Mouse (Mus musculus) urinary bladder, postnatal 36 days (tissue): ENCODE measurements around the gene Gpx3.
A peak's percentile ranks its signal among the peaks of the same experiment; 100 is the strongest.
"Not testable (repeated sequence)": the region's sequence is repeated elsewhere in the genome, so short reads cannot be mapped to it uniquely, and the experiment has no call there.

Source experiments
- DNase-seq, 2 experiments: peaks; one replicate each; pipeline ENCODE4 v3.0.0; 2022; ENCODE audit warnings: low spot score in 2 of 2, mixed read lengths in 1 of 2

Gpx3 gene

DNA sequence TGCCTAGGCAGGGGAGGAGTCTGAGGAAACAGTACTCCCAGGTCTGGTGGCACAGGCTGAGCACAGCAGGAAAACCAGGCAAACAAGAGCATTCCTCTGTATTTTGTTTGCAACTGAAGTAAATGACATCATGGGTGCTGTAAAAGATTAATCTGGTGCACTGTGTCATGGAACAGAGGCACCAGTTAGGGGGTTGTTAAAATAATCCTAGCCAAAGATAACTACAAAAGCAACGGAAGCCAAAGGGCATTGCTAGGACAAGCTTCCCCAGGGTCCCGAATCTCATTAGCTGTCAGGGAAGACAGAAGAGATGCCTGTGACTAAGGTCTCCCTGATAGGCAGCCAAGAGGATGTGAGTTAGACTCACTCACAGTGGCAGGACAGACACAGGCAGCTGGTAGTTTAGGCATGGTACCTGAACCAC lies 21.2 kb upstream of the Gpx3 start:
- DNase-seq: no peak

DNA sequence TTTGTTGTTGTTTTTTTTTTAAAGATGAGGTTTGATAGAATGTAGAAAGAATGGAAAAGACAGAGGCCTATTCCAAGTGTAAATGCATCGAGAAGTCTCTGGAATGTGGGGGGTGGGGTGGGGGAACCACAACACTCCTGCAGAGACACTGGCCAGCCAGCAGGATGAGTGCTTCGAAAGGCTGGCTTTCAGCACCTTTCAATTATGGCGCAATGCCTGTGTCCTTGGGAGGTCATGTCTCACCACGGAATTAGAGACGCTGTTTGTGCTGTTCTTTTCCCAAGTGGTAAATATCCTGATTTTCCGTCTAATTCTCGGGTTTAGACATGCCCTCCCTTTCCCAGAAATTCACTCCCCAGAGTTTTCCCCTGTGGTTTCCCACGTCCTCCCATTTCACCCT lies 19.6 kb upstream of the Gpx3 start:
- DNase-seq: peak in 1 of 2 experiments; percentile 60

DNA sequence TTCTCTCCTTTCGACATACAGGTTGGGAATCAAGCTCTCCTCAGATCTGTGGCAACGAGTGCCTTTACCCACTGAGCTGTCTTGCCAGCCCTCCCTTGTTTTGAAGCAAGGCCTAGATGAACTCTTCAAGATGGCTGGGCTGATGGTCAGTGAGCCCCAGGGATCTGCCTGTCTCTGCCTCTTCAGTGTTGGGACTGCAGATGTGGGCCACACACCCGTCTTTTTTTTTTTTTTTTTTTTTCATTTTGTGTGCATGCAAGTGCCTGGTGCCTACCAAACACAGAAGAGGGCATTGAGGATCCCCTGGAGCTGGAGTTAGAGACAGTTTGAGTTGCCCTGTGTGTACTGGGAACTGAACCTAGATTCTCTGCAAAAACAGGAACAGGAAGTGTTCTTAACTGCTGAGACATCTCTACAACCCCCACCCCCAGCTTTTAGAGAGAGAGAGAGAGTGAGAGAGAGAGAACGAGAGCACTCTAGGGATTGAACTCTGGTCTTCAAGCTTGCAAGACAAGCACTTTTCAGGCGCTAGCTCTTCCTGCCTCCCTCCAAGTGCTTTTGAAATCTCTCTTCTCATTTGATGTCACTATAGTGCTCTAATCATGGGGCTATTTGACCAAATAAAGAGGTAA lies 17.9 kb upstream of the Gpx3 start:
- no peak for DNase-seq

DNA sequence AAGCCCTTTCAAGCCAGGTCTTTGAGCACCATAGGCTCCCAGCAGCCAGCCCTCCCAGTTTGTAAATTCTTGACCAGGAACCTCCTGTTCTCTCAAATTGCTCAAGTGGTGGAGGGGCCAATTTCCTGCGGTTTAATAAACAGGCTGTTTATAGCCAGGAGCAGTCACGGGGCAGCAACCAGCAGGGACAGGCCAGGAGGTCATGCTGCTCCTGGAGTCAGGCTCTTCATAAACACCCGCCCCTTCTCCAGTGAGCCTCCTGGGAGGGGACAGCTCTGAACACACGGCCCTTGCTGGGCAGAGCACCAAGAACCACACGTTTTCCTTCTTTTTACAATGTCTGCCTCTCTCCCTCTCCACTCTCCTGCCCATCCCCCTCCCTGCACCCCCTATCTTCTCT lies 17.3 kb upstream of the Gpx3 start:
- peak in 1 of 2 experiments; percentile 81 for DNase-seq

DNA sequence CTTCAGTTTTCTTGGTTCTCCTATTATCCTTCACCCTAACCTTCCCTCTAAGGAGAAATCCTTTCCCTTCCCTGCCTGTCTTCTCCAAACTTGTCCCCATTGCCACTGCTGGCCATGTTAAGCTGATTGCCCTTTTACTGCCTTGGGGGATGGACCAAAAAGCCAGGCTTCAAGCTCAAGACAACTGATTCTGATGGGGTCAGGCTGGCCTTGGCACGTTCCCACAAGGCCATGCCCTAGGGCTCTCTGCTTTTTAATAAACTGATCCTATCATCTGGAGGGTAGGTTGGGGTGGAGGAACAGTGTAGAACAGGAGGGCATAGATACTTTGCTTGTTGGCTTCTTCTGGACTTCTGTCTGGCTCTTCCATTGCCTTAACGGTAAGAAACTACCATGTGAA lies 16.8 kb upstream of the Gpx3 start:
- DNase-seq: no peak

DNA sequence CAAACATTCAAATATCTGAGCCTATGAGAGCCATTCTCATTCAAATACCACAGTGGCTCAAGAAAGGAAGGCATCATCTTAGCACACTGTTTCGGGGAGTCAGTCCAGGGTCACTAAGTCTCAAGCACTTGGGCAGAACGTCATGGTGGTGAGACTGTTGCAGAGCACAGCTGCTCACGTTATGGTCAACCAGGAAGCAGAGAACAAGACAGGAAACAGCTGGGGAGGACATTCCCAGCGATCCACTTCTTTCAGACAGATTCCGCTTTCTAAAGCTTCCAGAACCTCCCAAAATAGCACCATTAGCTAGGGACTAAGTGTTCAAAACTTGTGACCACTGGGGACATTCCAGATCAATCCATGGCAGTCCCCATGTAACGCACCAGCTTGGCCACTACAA lies 14.3 kb upstream of the Gpx3 start:
- no peak for DNase-seq

DNA sequence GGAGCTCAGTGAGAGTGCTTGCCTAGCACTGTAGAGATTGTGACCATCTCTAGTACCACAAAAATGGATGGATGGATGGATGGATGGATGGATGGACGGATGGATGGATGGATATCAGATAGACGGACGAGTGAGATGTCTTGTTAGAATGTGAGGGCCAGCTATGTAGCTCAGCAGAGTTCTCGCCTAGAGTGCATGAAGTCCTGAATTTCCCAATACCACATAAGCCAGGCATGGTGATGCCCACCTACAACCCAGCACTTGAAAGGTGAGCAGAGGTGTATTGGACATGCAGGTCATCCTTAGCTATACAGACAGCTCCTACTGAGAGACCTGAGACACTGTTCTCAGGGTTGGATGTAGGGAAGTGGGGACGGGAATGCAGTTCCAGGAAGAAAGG lies 10.9 kb upstream of the Gpx3 start:
- DNase-seq: no peak

DNA sequence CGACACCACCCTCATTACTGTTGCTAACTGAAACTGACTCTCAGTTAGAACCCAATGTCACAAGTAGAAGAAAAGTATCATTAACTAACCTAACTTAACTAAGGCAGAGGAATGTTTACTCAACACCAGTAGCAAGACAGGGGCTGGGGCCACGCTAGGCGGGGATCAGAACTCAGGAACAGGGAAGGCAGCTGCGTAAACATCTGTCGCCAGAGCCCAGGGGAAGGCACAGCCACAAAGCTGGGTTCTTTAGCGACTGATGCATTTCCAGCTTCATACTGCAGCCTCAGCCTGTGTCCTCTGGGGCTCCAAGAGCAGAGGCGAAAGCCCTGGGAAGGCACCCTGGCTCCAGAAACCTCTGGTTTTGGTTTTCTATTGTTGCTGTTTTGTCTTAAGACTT lies 10.2 kb upstream of the Gpx3 start:
- DNase-seq: no peak

DNA sequence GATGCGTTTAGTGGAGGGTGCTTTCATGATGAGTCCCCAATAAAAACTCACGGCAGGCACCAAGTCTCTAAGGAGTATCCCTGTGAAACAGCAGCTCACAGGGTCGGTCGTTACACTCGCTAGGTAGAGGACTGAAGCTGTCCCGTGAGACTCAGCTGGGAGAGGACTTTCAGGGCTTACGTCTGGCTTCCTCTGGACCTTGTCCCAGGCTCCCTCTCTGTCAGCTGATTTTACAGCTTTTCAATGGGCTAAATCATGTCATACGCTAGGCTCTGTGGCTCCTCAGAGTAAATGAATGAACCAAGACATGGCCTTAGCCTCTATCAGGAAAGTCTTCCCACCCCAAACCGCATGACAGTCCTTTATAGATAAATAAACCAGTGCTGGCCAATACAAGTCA lies 7.7 kb upstream of the Gpx3 start:
- no peak for DNase-seq

DNA sequence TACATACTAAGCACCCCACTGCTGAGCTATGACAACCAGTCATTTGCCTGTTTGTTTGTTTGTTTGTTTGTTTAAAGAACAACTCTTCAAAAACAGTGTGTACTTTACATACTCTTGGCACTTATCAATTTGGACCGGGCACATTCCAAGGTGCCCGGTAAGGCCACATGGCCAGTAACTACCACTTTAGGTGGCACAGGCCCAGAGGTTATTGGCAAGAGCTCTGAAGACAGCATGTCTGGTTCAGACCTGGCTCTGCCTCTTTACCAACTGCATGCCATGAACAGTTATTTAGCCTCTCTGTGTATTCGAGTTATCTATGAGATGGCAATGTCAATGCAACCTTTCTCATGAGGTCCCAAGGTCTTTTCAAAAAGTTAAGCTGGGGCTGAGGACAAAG lies 5.6 kb upstream of the Gpx3 start:
- DNase-seq: not testable (repeated sequence)

DNA sequence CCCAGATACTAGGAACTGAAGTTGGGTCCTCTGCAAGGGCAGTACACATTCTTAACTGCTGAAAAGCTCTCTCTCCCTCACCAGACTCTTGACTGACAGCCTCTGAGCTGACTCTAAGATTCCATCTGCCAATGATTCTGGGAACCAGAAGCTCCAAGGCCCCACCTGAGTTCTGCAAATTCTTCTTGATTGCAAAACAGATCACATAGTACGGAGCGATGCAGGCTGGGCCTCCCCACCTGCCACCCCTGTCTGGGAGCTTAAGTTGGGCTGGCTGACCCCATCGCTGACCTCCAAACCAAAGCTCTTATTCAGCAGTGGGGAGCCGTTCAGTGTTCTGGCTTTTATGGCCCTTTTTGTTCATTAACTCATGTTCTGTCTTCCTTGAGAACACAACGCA lies 4.8 kb upstream of the Gpx3 start:
- no peak for DNase-seq

DNA sequence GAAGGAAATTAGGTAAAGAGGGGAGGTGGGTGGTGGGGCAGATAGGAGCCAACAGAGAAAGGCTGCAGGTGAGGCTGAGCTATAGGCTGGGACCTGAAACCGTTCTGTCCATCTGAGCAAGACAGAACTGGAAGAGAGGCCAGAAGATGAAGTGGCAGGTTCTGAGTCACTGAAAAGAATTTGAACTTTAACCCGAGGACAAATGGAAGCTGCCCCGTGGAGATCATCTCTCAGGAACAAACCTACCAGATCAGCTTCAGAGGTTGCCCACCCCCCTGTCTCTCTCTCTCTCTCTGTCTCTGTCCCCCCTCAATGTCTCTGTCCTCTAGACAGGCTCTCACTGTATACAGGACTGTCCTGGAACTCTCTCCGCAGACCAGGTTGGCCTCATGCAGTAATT lies 2.6 kb upstream of the Gpx3 start:
- no peak for DNase-seq

DNA sequence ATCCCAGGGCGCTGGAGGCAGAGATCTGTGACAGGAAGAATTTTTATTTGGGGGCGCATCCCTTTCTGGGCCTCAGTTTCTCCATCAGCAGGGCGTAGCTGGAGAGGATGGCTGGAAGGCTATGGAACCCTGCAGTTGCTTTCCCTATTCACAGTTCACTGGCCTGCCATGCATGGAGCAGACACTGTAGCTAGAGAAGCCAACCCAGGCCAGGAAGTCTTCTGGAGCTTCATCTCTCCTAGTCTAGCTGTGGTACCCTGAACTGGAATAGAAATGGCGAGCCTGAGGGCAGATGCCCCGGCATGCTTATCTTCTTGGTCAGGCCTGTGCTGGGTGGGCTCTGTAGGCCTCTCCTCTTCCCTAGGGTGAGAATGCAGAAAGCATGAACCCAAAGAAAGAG lies 1.1 kb downstream of the Gpx3 start:
- no peak for DNase-seq

DNA sequence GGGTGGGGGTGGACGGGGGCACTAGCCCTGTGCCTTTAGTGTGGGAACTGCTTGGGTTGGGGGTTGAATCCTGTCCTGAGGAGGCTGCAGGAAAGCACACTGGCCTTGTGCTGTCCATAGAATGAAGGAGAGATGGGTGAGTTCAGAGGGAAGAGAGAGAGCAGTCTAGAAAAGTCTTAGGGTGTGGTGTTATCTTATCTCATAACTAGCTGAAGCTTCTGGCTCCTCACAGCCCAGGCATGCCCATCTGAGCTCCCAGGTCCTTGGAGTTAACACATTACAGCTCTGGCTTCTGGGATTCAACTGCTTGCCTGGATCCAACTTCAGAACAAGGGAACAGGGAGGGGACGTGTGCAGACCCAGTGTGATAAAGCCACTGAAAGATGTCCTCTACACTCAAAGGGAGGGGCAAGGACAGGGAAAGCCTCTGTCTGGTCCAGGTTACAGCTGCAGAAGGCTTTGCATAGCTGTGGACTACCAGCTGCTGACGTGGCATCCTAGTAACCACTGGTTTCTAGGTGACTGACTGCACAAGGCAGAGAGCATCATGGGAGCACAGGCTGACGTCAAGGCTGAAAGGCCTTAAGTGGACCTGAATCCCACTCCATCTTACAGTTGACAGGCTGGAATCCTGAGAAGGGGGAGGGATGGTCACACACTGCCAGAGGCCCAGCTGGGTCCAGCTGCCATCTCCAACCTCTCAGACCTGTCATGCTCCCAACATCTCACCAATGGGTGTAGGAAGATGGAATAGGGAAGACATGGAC lies 1.9 kb downstream of the Gpx3 start:
- DNase-seq: no peak

DNA sequence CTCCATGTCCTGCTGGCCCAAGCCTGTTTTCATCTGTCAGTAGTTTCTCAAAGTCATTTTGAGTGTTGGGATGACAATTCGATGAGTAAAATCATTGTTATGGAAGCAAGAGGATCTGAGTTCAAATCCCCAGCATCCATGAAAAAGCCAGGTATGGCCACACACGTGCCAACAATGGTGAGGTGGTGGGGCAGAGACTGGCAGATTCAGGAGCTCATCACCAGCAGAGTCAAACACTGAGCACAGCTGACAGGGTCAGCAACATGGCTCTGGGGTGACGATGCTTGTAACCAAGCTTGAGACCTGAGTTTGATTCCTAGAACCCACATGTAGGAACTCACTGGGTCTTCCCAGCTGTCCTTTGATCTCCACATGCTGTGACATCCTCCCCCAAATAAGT lies 2.8 kb downstream of the Gpx3 start:
- no peak for DNase-seq

DNA sequence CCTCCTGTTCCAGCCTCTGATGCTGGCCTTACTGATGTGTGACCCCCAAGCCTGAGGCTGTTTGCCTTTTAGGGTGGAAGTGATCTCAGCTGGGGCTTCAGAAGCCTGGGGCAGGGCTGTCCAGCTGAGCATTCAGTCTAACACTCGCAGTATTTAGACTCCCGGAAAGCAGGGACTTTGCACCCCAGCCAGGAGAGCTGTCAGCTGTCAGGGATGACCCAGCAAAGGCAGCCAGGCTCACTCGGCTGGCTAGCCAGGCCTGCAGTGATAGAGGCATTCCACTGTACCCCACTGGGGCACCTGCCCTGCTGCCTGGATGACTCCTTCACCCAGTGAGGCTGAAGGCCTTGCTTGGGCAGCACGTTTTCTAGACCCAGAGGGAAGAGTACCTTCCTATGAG lies 3.7 kb downstream of the Gpx3 start:
- DNase-seq: no peak

DNA sequence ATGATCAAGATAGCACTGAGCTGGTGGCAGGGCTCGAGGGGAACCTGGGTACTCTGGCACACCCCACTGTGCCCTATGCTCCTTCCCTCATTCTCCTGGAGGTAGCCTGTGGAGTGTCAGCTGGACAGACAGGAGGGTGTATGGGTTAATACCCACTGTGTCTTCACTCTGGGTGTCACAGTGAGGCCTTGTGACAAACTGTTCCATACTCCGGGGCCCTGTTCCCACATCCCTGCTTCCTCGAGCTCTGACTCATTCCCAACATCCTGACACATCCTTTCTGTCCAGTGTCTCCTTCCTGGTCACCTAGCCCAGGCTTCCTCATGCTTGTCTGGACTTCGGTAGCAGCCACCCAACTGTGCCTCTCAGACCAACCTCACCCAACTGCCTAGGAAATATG lies 4.2 kb downstream of the Gpx3 start:
- DNase-seq: no peak

DNA sequence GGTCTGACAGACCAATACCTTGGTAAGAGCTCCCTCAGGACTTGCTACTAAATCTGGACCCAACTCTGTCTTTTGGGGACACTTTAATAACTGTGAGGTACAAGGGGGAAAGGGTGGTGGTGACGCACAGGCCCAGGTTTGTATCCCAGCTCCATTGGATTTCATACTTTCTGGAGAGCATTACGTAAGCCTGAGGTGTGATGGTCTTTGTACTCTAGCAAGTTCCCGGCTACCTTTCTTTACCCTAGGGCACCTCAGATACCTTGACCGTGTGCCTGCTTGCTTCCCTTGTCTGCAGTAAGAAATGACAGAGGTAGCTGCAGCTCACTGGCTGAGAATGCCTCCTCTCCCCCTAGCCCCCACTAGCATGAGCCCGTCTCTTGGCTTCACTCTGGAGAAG lies 5.0 kb downstream of the Gpx3 start:
- no peak for DNase-seq

DNA sequence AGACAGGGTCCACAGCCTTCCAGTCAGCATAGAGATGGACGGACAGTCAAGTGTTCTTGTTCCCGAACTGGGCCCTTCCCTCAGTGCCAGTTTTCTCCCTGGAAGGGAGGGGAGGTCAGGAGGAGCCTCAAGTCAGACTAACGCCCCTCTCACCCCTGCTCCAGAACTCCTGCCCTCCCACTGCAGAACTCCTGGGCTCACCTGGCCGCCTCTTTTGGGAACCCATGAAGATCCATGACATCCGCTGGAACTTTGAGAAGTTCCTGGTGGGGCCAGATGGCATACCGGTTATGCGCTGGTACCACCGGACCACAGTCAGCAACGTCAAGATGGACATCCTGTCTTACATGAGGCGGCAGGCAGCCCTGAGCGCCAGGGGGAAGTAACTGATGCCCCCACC lies 7.0 kb downstream of the Gpx3 start:
- no peak for DNase-seq

DNA sequence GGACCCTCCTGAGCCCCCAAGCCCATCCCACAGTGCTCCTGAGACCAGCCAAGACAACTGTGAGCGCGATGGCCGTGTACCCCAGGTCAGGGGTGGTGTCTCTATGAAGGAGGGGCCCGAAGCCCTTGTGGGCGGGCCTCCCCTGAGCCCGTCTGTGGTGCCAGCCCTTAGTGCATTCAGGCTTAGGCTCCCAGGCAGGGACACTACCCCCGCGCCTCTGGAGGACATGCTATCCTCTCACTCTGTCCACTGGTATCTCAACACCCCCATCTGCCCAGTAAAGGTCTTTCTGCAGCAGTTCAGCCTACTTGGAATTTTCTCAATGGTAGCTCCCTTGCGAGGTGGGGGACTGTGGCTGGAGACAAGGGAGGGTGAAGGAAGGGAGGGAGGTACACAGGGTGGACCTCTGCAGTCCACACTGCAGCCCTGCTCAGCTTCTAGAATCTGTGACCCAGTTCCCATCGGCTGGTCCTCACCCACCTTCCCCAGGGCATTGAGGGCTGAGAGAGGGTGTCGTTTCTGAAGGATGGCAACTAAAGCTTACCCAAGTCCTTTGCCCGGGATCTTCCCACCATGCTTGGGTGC lies 7.9 kb downstream of the Gpx3 start:
- DNase-seq: no peak

DNA sequence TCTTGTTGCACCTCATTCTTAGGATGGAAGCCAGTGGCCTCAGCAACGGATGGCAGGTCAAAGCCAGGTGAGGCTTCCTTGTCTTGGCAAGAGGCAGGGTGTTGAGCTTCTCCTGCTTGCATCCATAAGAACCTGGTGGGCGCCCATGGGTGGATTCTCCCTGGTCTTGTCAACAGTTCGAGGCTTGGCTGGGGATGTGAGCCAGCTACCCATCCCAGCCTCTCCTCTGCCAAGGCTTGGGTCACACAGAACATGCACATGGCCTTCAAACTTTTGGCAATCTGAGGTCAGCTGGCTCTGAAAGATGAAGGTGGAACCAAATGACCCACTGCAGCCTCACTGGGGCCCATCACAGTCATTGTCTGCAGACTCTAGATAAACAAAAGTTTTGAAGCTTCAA lies 8.9 kb downstream of the Gpx3 start:
- DNase-seq: no peak

DNA sequence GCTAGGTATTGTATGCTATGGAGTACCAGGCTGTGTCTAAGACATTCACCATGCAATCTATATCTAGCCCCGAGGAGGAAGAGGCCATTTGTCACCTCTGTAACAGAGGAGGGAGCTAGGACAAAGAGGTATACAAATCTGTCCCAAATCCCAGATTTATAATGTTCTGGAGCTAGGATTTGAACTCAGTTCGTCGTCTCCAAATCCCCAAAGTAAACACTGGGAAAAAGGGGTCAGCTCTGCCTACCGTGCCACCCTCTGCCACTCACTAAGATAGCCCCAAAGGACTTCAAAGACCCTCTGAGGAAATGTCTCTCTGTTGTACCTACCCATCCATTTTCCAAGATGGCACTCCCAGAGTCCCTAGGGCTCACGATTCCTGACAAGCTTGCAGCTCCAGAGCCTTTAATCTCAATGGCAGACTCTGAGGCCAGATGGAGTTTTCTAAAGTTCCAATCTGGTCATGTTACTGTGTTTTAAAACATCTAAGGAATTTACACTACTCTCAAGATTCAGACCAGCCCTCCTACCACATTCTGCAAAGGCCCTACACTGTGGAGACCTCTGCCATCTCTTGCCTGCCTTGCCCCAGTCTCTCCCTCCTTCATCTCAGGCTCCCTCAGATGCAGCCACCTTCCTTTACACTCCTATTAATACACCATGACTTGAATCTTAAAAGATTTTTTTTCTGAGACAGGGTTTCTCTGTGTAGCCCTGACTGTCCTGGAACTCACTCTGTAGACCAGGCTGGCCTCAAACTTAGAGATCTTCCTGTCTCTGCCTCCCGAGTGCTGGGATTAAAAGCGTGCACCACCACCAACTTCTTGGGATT lies 9.6 kb downstream of the Gpx3 start:
- no peak for DNase-seq
